Mouse (Mus musculus) myocyte (in vitro differentiated cells): ENCODE results near the gene Rfc3. TPM values are rescaled to one million over a fixed set of nuclear protein-coding genes. Genes with fewer than 3 reads are reported as not detected.

Source experiments
- H3K27me3 ChIP-seq: one replicate; pipeline ENCODE4 v1.6.1; 2011; ENCODE audit not compliant: control insufficient read depth, insufficient read depth, insufficient read length
- H3K36me3 ChIP-seq: one replicate; pipeline ENCODE4 v1.6.1; 2011; ENCODE audit not compliant: control insufficient read depth, insufficient read depth
- H3K4me2 ChIP-seq: one replicate; pipeline ENCODE4 v1.6.1; 2011; ENCODE audit warnings: low read depth, control low read depth
- H3K4me3 ChIP-seq: one replicate; pipeline ENCODE4 v1.5.1; 2011; ENCODE audit warnings: mild to moderate bottlenecking, control low read depth, moderate library complexity
- H3K79me2 ChIP-seq: one replicate; pipeline ENCODE4 v1.6.1; 2011; ENCODE audit not compliant: control insufficient read depth, insufficient read depth
- H3ac ChIP-seq: one replicate; pipeline ENCODE4 v1.6.1; 2011; ENCODE audit not compliant: control insufficient read depth, insufficient read length
- CEBPB ChIP-seq: IDR thresholded peaks from 2 replicates; pipeline ENCODE4 v1.6.1; 2011; ENCODE audit warnings: mild to moderate bottlenecking, moderate library complexity; ENCODE audit not compliant: poor library complexity, insufficient read depth, severe bottlenecking
- E2F4 ChIP-seq: IDR thresholded peaks from one replicate; pipeline ENCODE4 v1.6.1; 2011; ENCODE audit warnings: mild to moderate bottlenecking, control low read depth, moderate library complexity; ENCODE audit not compliant: insufficient read depth
- MAX ChIP-seq: IDR thresholded peaks from one replicate; pipeline ENCODE4 v1.6.1; 2011; ENCODE audit warnings: low read depth, mild to moderate bottlenecking, control low read depth
- MYOD1 ChIP-seq, 3 experiments: IDR thresholded peaks; one replicate each; pipeline ENCODE4 v1.6.1; 2011; ENCODE audit warnings: control low read depth in 2 of 3, low read depth in 2 of 3, mild to moderate bottlenecking in 2 of 3, moderate library complexity in 1 of 3; ENCODE audit not compliant: insufficient read length in 2 of 3, control insufficient read depth in 1 of 3
- MYOG ChIP-seq, 3 experiments: IDR thresholded peaks; one replicate each; pipeline ENCODE4 v1.6.1; 2011; ENCODE audit warnings: control low read depth in 2 of 3, low read depth in 2 of 3, mild to moderate bottlenecking in 2 of 3; ENCODE audit not compliant: insufficient read length in 2 of 3, control insufficient read depth in 1 of 3, insufficient read depth in 1 of 3
- POLR2A ChIP-seq: IDR thresholded peaks from one replicate; pipeline ENCODE4 v1.6.1; 2011; ENCODE audit warnings: low read depth, mild to moderate bottlenecking, control low read depth, moderate library complexity; ENCODE audit not compliant: insufficient read length
- POLR2AphosphoS2 ChIP-seq: IDR thresholded peaks from one replicate; pipeline ENCODE4 v1.6.1; 2011; ENCODE audit warnings: low read depth, control low read depth; ENCODE audit not compliant: insufficient read length
- REST ChIP-seq: IDR thresholded peaks from one replicate; pipeline ENCODE4 v1.6.1; 2011; ENCODE audit warnings: mild to moderate bottlenecking, control low read depth, moderate library complexity; ENCODE audit not compliant: insufficient read depth, insufficient read length
- SRF ChIP-seq: IDR thresholded peaks from one replicate; pipeline ENCODE4 v1.6.1; 2011; ENCODE audit warnings: low read depth; ENCODE audit not compliant: control insufficient read depth, insufficient read length
- TCF12 ChIP-seq: IDR thresholded peaks from one replicate; pipeline ENCODE4 v1.6.1; 2011; ENCODE audit warnings: mild to moderate bottlenecking, control low read depth; ENCODE audit not compliant: poor library complexity, insufficient read depth, severe bottlenecking
- TCF3 ChIP-seq: IDR thresholded peaks from one replicate; pipeline ENCODE4 v1.6.1; 2011; ENCODE audit warnings: low read depth, control low read depth; ENCODE audit not compliant: insufficient read length
- USF1 ChIP-seq: IDR thresholded peaks from one replicate; pipeline ENCODE4 v1.6.1; 2011; ENCODE audit warnings: low read depth, mild to moderate bottlenecking, control low read depth, moderate library complexity
- polyA plus RNA-seq: library from polyadenylated mRNA; unstranded; fragments of >200 nt; fragmentation: generic; extraction: Trizol; gene quantifications from one replicate; pipeline ENCODE4 v1.2.1, GENCODE M21; 2012; ENCODE audit warnings: missing spikeins

Gene Rfc3
- polyA plus RNA-seq, 1 experiment = 28.2 TPM

DNA sequence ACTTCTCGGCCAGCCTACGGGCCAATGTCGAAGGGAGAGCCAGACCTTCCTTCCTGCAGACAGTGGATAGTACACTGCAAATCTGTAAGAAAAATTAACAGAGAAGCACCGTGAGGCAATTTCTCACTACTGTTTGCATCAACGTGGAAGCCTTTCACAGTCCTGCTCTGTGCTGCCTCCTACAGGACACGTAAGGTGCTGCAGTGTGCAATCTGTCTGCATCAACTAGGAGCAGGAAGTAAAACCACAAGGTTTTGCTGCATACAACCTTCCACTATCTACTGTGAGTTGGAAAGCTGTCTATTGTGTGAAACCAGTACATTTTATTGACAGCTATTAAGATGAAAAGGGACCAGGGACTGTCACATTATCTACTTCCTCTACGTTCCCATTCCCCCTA lies 6.2 kb downstream of the Rfc3 start:
- Histone ChIP-seq H3K4me2 (no peak overlapping the region), H3K36me3 (peaks cover 34% of the 10 kb centered on the region), H3K4me3 (no peak overlapping the region), H3ac (no peak overlapping the region), H3K79me2 (peaks cover 4% of the 10 kb centered on the region), H3K27me3 (no peaks in the 10 kb centered on the region)
- TF ChIP-seq USF1 = no peak
- TF ChIP-seq TCF12 = no peak
- no peak for TF ChIP-seq SRF
- no peak for TF ChIP-seq REST
- TF ChIP-seq MYOG (IDR thresholded peaks at IDR 0.05; ENCODE audit: control insufficient read depth in 1 of 3, insufficient read depth in 1 of 3, insufficient read length in 2 of 3, low read depth in 2 of 3) = no peak
- TF ChIP-seq MYOD1 (IDR thresholded peaks at IDR 0.05; ENCODE audit: control insufficient read depth in 1 of 3, insufficient read length in 2 of 3, low read depth in 2 of 3) = no peak

DNA sequence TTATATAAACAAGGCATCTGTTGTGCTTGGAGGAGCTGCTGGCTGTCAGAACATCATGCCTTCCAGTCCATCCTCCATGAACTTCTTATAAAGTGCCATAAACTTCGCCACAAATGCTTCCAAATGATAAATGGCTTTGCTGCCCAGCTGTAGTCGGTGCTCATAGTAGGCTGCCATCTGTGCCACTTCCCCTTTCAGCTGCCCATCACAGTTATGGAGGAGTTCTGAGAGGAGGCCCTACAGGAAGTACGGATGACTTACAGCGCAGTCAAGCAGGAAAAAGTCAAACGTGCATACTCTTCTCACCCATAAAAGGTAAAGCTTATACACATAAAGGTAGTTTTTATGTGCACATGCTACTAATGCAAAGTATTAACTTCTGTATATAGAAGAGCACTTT lies 8.2 kb downstream of the Rfc3 start:
- TF ChIP-seq MAX (no peak), POLR2AphosphoS2 (no peak)
- H3K27me3 ChIP-seq = no peaks in the 10 kb centered on the region
- no peak overlapping the region for H3K4me2 ChIP-seq
- no peak overlapping the region for H3ac ChIP-seq
- no peaks in the 10 kb centered on the region for H3K79me2 ChIP-seq
- no peak overlapping the region for H3K4me3 ChIP-seq
- H3K36me3 ChIP-seq = peaks cover 27% of the 10 kb centered on the region

- Histone ChIP-seq H3K79me2 (no peaks in the 10 kb centered on the region), H3K4me3 (no peak overlapping the region), H3K27me3 (no peaks in the 10 kb centered on the region), H3K4me2 (no peak overlapping the region), H3K36me3 (peaks cover 20% of the 10 kb centered on the region), H3ac (no peak overlapping the region)
- TF ChIP-seq MAX = no peak
- TF ChIP-seq MYOD1 (IDR thresholded peaks at IDR 0.05; ENCODE audit: control insufficient read depth in 1 of 3, insufficient read length in 2 of 3, low read depth in 2 of 3) = no peak
- no peak for TF ChIP-seq POLR2A
- no peak for TF ChIP-seq TCF3
- no peak for TF ChIP-seq E2F4
- TF ChIP-seq TCF12 = no peak
- TF ChIP-seq POLR2AphosphoS2 = no peak
- TF ChIP-seq SRF = no peak
- TF ChIP-seq REST = no peak
- TF ChIP-seq USF1 = no peak
- TF ChIP-seq CEBPB = no peak
- no peak for TF ChIP-seq MYOG (IDR thresholded peaks at IDR 0.05; ENCODE audit: control insufficient read depth in 1 of 3, insufficient read depth in 1 of 3, insufficient read length in 2 of 3, low read depth in 2 of 3)
Measured at GRCm38 (mm10) chr5:151642102-151642501, 8.9 kb downstream of the Rfc3 start.

GRCm38 (mm10) chr5:151605921-151606320 lies 45.1 kb downstream of the Rfc3 start, which contains the start of gene Vmn2r18:
Gene Vmn2r18, minus strand, starts transcription at chr5:151606021.
- H3ac ChIP-seq = no peak within 1 kb of the TSS
- H3K36me3 ChIP-seq = no peaks in the 10 kb centered on the region
- no peak within 1 kb of the TSS for H3K4me2 ChIP-seq
- no peak within 1 kb of the TSS for H3K4me3 ChIP-seq
- no peaks in the 10 kb centered on the region for H3K79me2 ChIP-seq
- TF ChIP-seq POLR2A = no peak
- TF ChIP-seq POLR2AphosphoS2 = no peak
- no peak for TF ChIP-seq MYOG (IDR thresholded peaks at IDR 0.05; ENCODE audit: control insufficient read depth in 1 of 3, insufficient read depth in 1 of 3, insufficient read length in 2 of 3, low read depth in 2 of 3)
- no peak for TF ChIP-seq USF1
- TF ChIP-seq E2F4 = no peak
- TF ChIP-seq REST = no peak
- no peak for TF ChIP-seq MYOD1 (IDR thresholded peaks at IDR 0.05; ENCODE audit: control insufficient read depth in 1 of 3, insufficient read length in 2 of 3, low read depth in 2 of 3)
- TF ChIP-seq TCF12 = no peak
- no peak for TF ChIP-seq CEBPB
- TF ChIP-seq TCF3 = no peak
- no peak for TF ChIP-seq MAX
- no peak for TF ChIP-seq SRF
- no peaks in the 10 kb centered on the region for H3K27me3 ChIP-seq

DNA sequence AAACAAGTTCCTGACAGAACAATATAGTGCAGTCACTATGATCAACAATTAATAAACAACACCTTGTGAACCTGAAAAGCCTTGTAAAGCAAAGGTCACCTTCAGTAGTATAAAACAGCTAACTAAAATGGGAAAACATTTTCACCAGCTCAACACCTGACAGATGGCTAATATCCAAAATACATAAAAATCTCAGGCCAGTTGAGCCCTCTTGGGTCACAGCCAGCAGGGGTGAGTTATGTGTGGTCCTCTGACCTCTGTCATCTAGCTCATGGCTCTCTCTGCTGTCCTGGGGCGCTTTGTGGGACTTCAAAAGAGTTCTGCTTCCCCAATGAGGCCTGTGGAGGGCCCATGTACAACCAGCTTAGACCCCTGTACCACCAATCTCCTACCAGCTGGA lies 49.3 kb downstream of the Rfc3 start:
- H3K36me3 ChIP-seq = no peaks in the 10 kb centered on the region
- H3K27me3 ChIP-seq = no peaks in the 10 kb centered on the region
- no peak overlapping the region for H3K4me2 ChIP-seq
- H3K79me2 ChIP-seq = no peaks in the 10 kb centered on the region
- H3ac ChIP-seq = no peak overlapping the region
- TF ChIP-seq USF1 = no peak
- TF ChIP-seq MYOD1 (IDR thresholded peaks at IDR 0.05; ENCODE audit: control insufficient read depth in 1 of 3, insufficient read length in 2 of 3, low read depth in 2 of 3) = no peak
- no peak for TF ChIP-seq E2F4
- no peak for TF ChIP-seq MAX
- no peak for TF ChIP-seq CEBPB
- no peak overlapping the region for H3K4me3 ChIP-seq

Other genes with a start within 250 kb of the Rfc3 start
- not detected for gene Gm42906, start 223.1 kb downstream of the Rfc3 start, polyA plus RNA-seq
- gene Vmn2r18, start 45.2 kb downstream of the Rfc3 start, polyA plus RNA-seq = not detected